Mouse (Mus musculus) heart, embryonic 16.5 days (tissue): Measurements from ENCODE around the gene Lmtk3. TPM values are rescaled to one million over a fixed set of nuclear protein-coding genes. Genes with fewer than 3 reads are reported as not detected.

Experiments used
- ATAC-seq: fragments of 200-750 bp; cut with Nextera tagmentation; replicated peaks from 2 replicates; pipeline ENCODE4 v1.8.0; 2017; ENCODE audit warnings: moderate number of reproducible peaks; ENCODE audit not compliant: insufficient read depth, low FRiP score; ENCODE audit errors: extremely low read depth
- H3K27ac ChIP-seq: fragments of 300-500 bp; sonication (generic); 2 replicates; pipeline ENCODE4 v1.5.1; 2014; ENCODE audit warnings: mild to moderate bottlenecking, low read length, control low read depth, moderate library complexity
- H3K27me3 ChIP-seq: fragments of 300-500 bp; sonication (generic); 2 replicates; pipeline ENCODE4 v1.6.1; 2014; ENCODE audit warnings: low read length, mixed read lengths; ENCODE audit not compliant: control insufficient read depth, insufficient read depth
- H3K36me3 ChIP-seq: fragments of 300-500 bp; sonication (generic); 2 replicates; pipeline ENCODE4 v1.6.1; 2014; ENCODE audit not compliant: control insufficient read depth, insufficient read depth
- H3K4me1 ChIP-seq: fragments of 300-500 bp; sonication (generic); 2 replicates; pipeline ENCODE4 v1.6.1; 2014; ENCODE audit warnings: low read length, mixed read lengths; ENCODE audit not compliant: control insufficient read depth, insufficient read depth
- H3K4me2 ChIP-seq: fragments of 300-500 bp; sonication (generic); 2 replicates; pipeline ENCODE4 v1.6.1; 2014; ENCODE audit warnings: low read depth, mild to moderate bottlenecking, control low read depth, low read length
- H3K4me3 ChIP-seq: fragments of 300-500 bp; sonication (generic); 2 replicates; pipeline ENCODE4 v1.5.1; 2014; ENCODE audit warnings: mild to moderate bottlenecking, control low read depth, low read length
- H3K9ac ChIP-seq: fragments of 300-500 bp; sonication (generic); 2 replicates; pipeline ENCODE4 v1.6.1; 2014; ENCODE audit warnings: low read length, control low read depth
- H3K9me3 ChIP-seq: fragments of 300-500 bp; sonication (generic); replicated peaks from 2 replicates; pipeline ENCODE4 v1.6.1; 2016; ENCODE audit warnings: low read length; ENCODE audit not compliant: control insufficient read depth
- whole genome bisulfite sequencing: fragments of 180-500 bp; shearing (Covaris S2); extraction: QIAGEN DNeasy Blood & Tissue Kit; methylation state at CpG from one replicate; pipeline ENCODE4 v1.1.7; 2014; 5-methylcytosine and 5-hydroxymethylcytosine counted together
- polyA plus RNA-seq: library from polyadenylated mRNA; unstranded; fragments of >200 nt; fragmentation: Nextera tagmentation; extraction: Ambion mirVana; gene quantifications from 2 replicates; pipeline ENCODE4 v1.2.1, GENCODE M21; 2015

The Lmtk3 gene
- polyA plus RNA-seq, 1 experiment from 2014 or later: 0.53 TPM

DNA sequence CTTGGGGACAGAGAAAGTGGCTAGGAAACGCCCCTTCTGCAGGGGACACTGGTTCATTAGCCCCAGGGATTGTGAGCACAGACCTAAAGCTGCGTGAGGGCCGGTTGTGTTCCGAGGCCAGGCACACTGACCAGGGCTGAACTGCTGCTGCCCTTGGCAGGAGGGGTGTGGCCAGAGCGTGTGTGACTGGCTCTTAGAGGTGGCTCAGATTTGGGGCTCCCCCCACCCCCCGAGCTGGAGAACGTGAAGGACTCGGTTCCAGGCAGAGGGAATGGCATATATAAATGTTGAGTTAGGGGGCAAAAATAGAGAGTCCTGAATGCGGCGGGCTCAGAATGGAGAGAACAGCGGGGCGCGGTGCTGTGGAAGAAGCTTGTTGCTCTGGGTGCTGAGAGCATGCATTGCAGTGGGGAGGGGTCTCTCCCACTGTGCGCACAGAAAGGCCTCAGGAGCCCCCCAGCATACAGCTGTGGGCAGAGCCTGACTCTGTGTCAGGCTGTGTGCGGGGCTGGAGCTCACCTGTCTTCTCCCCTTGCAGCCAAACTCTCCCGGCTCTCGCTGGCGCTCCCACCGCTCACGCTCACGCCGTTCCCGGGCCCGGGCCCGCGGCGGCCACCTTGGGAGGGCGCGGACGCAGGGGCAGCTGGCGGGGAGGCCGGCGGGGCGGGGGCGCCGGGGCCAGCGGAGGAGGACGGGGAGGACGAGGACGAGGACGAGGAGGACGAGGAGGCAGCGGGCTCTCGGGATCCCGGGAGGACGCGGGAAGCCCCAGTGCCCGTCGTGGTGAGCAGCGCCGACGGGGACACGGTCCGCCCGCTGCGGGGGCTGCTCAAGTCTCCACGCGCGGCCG lies 14.3 kb downstream of the Lmtk3 start:
- WGBS: 2% methylated on average over 59 of the region's 60 CpGs
- peak overlapping the region; percentile 69 for H3K4me2 ChIP-seq
- peak overlapping the region; percentile 50 for H3K4me3 ChIP-seq
- H3K27ac ChIP-seq: no peak overlapping the region
- H3K4me1 ChIP-seq: peaks cover 12% of the 10 kb centered on the region
- H3K36me3 ChIP-seq: no peaks in the 10 kb centered on the region
- no peaks in the 10 kb centered on the region for H3K9me3 ChIP-seq
- peak overlapping the region; percentile 47 for H3K9ac ChIP-seq
- ATAC-seq: no peak
- peaks cover 59% of the 10 kb centered on the region for H3K27me3 ChIP-seq

DNA sequence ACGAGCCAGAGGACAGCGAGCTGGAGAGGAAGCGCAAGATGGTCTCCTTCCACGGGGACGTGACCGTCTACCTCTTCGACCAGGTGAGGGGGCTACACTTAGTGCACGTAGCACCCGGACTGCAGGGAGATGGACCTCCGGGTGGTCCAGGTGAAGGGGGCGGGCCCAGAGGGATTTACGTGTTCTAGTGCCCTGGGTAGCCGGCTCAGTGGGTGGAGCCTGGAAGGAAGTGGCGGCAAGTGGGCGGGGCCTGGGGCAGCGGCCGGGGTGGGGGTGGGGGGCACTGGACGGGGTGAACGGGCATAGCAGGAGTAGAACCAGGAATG lies 14.9 kb downstream of the Lmtk3 start:
- peak overlapping the region; percentile 69 for H3K4me2 ChIP-seq
- H3K27ac ChIP-seq: no peak overlapping the region
- no peaks in the 10 kb centered on the region for H3K36me3 ChIP-seq
- peak overlapping the region; percentile 47 for H3K9ac ChIP-seq
- no peak for ATAC-seq
- peak overlapping the region; percentile 50 for H3K4me3 ChIP-seq
- H3K4me1 ChIP-seq: peaks cover 12% of the 10 kb centered on the region
- peaks cover 53% of the 10 kb centered on the region for H3K27me3 ChIP-seq
- H3K9me3 ChIP-seq: no peaks in the 10 kb centered on the region
- WGBS: under 1% methylated on average over 19 of the region's 19 CpGs

DNA sequence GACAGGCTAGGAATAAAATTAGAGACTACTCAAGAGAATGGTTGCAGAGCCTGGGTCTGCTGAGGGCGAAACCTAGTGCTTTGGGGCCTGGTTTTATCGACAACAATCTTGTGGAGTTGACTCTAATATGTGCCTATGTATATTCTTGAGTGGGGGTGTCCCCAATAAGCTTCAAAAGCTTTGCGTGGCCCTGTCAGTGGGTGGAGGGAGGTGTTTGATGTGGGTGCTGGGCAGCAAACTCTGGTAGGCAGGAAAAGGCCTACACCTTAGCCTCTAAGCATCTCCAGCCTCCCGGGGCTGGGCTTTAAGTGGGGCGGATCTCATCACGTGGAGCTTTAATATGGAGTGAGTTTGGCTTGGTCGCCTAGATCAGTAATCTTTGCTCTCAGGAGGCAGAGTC lies 15.4 kb downstream of the Lmtk3 start:
- WGBS: 53% methylated on average over 7 of the region's 7 CpGs
- no peak overlapping the region for H3K27ac ChIP-seq
- no peak for ATAC-seq
- no peak overlapping the region for H3K4me3 ChIP-seq
- H3K4me1 ChIP-seq: peaks cover 12% of the 10 kb centered on the region
- H3K36me3 ChIP-seq: no peaks in the 10 kb centered on the region
- H3K9me3 ChIP-seq: no peaks in the 10 kb centered on the region
- no peak overlapping the region for H3K9ac ChIP-seq
- peaks cover 49% of the 10 kb centered on the region for H3K27me3 ChIP-seq
- no peak overlapping the region for H3K4me2 ChIP-seq

DNA sequence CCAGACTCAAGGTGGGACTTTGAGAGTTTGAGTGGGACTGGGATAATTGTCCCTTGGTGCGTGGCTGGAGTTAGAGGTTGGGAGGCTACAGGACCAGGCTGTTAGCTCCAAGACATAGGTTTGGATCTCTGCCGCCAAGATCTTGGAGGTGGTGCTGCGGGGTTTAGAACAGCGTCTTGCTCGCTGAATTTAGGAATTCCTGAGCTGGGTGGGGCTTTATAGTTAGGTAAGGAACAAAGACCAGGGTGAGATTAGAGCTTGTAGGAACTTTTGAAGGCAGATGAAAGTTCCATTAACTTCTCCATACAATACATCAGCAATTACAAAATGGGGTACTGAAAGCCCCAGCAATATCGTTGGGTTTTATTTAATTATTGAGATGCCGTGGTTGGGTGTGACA lies 16.5 kb downstream of the Lmtk3 start:
- ATAC-seq: no peak
- no peaks in the 10 kb centered on the region for H3K36me3 ChIP-seq
- no peak overlapping the region for H3K9ac ChIP-seq
- H3K9me3 ChIP-seq: no peaks in the 10 kb centered on the region
- H3K27ac ChIP-seq: no peak overlapping the region
- H3K4me1 ChIP-seq: peaks cover 12% of the 10 kb centered on the region
- peaks cover 41% of the 10 kb centered on the region for H3K27me3 ChIP-seq
- H3K4me3 ChIP-seq: no peak overlapping the region
- 34% methylated on average over 7 of the region's 7 CpGs for WGBS
- H3K4me2 ChIP-seq: peak overlapping the region; percentile 58

DNA sequence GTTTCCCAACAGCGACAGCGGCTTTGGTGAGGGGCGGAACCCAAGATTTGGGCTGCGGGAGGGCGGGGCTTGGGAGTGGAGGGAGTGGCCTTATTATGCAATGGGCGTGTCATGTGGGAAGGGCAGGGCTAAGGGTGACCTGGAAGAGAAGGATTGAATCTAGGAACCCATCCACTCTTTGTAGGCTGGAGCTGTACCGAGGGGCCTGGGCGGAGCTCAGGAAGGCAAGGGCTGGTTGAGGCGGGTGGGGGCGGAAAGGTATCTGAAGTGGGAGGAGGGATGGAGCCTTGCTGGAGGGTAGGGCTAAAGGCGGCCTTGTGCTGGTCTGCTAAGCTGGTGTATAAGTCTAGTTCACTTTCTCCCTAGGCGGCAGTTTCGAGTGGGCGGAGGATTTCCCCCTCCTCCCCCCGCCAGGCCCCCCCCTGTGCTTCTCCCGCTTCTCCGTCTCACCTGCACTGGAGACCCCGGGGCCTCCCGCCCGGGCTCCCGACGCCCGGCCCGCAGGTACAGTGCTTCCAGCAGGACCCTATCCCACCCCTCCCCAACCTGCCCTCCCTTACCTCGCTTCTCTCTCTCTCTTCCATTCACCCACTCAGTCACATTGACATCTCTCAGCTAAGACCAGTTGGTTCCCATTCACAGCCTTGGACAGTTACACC lies 17.1 kb downstream of the Lmtk3 start:
- Histone ChIP-seq H3K4me2 (peak overlapping the region; percentile 58), H3K27ac (no peak overlapping the region), H3K9ac (no peak overlapping the region; the same call in 1 of the 2 replicates), H3K27me3 (peaks cover 36% of the 10 kb centered on the region), H3K4me1 (peaks cover 12% of the 10 kb centered on the region), H3K36me3 (no peaks in the 10 kb centered on the region), H3K4me3 (peak overlapping the region; percentile 35), H3K9me3 (no peaks in the 10 kb centered on the region)
- ATAC-seq: peak; percentile 42; the same call in 1 of the 2 replicates
- 9% methylated on average over 19 of the region's 25 CpGs for WGBS

DNA sequence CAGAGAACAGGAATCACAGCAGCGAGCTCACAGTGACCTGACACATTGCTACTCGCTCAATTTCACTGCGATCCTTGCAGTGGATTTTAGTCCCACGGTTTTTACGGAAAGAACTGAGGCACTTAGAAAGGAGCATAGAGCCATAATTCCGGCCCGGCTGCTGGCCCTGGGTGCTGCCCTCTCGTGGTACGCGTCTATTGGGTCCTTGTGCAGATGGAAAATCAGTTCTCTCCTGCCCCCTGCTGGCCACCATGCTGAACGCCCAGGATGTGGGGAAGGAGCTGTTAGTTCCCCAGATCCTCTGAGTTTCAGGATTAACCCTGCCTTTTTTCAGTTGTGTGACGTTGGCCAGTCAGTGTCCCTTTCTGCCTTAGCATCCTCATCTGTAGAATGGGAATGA lies 17.8 kb downstream of the Lmtk3 start:
- H3K4me3 ChIP-seq: peak overlapping the region; percentile 35
- peak overlapping the region; percentile 58 for H3K4me2 ChIP-seq

DNA sequence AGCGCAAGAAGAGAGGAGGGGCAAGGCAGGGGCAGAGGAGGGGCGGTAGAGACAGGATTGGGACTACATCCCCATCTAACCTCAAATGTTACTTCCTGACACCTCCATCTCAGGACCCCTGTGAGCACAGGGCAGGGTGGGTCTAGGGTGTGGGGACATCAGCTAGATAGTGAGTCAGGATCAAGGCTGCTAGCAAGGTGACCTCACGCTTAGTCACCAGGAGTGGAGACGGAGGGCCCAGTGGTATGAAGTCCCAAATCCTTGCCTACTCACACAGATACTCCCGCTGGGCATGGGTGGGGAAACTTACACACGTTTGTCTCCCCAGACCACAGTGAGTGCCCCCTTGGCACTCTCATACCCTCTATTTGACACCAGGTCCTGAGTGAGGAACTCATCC lies 19.0 kb downstream of the Lmtk3 start:
- WGBS: 81% methylated on average over 6 of the region's 6 CpGs
- Histone ChIP-seq H3K9ac (no peak overlapping the region), H3K27me3 (peaks cover 25% of the 10 kb centered on the region), H3K36me3 (peaks cover 9% of the 10 kb centered on the region), H3K9me3 (no peaks in the 10 kb centered on the region), H3K4me3 (no peak overlapping the region), H3K27ac (no peak overlapping the region), H3K4me1 (peaks cover 12% of the 10 kb centered on the region), H3K4me2 (no peak overlapping the region)
- no peak for ATAC-seq

More for the DNA sequence above, 17.8 kb downstream of the Lmtk3 start:
- H3K27ac ChIP-seq: no peak overlapping the region
- ATAC-seq: peak; percentile 53
- no peaks in the 10 kb centered on the region for H3K9me3 ChIP-seq
- no peaks in the 10 kb centered on the region for H3K36me3 ChIP-seq
- peaks cover 12% of the 10 kb centered on the region for H3K4me1 ChIP-seq
- H3K9ac ChIP-seq: peak overlapping the region; percentile 41; the same call in 1 of the 2 replicates
- peaks cover 31% of the 10 kb centered on the region for H3K27me3 ChIP-seq
- 2% methylated on average over 12 of the region's 12 CpGs for WGBS

DNA sequence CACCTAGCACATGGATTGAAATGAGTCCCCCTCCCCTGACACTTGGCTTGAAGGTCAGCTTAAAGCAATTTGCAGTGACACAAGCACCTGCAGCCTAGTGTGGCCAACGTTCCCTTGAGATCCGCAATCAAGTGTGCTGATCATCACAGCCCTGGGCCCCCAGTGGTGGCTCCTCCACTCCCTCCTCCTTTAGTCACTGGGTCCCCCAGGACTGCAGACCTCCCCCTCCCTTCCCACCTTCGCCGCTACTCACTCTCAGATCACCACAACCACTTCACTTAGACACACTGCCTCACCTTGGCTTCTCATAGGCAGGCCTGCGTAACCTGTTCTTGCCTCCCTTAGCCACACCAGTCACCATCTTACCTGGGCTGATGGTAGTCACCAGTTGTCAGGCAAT lies 22.4 kb downstream of the Lmtk3 start:
- WGBS: 47% methylated on average over 5 of the region's 5 CpGs
- H3K9ac ChIP-seq: no peak overlapping the region
- peaks cover 6% of the 10 kb centered on the region for H3K4me1 ChIP-seq
- peaks cover 42% of the 10 kb centered on the region for H3K36me3 ChIP-seq
- H3K4me3 ChIP-seq: no peak overlapping the region
- H3K27me3 ChIP-seq: no peaks in the 10 kb centered on the region
- no peak for ATAC-seq
- no peak overlapping the region for H3K4me2 ChIP-seq
- no peak overlapping the region for H3K27ac ChIP-seq
- no peaks in the 10 kb centered on the region for H3K9me3 ChIP-seq

DNA sequence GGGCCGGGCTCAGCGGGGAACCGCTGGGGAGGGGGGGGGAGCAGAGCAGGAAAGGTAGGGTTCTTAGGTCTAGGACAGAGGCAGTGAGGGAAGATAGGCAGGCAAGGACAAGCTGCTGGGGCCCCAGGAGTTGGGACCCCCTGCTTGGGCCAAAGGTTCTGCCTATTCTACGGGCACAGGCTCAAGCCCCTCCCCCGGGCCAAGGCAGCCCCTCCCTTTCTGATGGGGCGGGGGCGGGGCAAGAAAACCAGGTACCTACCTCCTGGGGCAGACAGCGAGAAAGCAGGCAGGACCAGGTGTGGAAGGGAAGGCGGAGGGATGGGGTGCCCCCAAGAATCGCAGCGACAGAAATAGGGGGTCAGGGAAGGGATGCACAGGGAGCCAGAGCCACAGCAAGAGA lies 24.9 kb downstream of the Lmtk3 start:
- peaks cover 12% of the 10 kb centered on the region for H3K4me1 ChIP-seq
- H3K4me3 ChIP-seq: no peak overlapping the region
- no peaks in the 10 kb centered on the region for H3K27me3 ChIP-seq
- peaks cover 55% of the 10 kb centered on the region for H3K36me3 ChIP-seq
- ATAC-seq: no peak
- no peak overlapping the region for H3K9ac ChIP-seq
- 54% methylated on average over 11 of the region's 11 CpGs for WGBS
- H3K4me2 ChIP-seq: no peak overlapping the region
- no peak overlapping the region for H3K27ac ChIP-seq
- H3K9me3 ChIP-seq: no peaks in the 10 kb centered on the region
